Mouse (Mus musculus): ENCODE results near the gene Olfr670. TPM values are rescaled to one million over a fixed set of nuclear protein-coding genes. Genes with fewer than 3 reads are reported as not detected.
"Not testable (repeated sequence)": the region's sequence is repeated elsewhere in the genome, so short reads cannot be mapped to it uniquely, and the experiment has no call there.

Gene Olfr670
- polyA plus RNA-seq (2014; fragmentation: Nextera tagmentation; extraction: Ambion mirVana) = not detected in 2 replicates

GRCm38 (mm10) chr7:104962520-104962919 is at the start of gene Olfr670:
Gene Olfr670 (minus strand): TSS chr7:104962620.
- Histone ChIP-seq H3K27me3 (ENCODE audit: control insufficient read depth, insufficient read depth, low read length) (no peaks in the 10 kb centered on the region), H3K4me3 (ENCODE audit: low read depth, low read length) (no peak within 1 kb of the TSS), H3K4me1 (ENCODE audit: control insufficient read depth, insufficient read depth, low read length) (no peaks in the 10 kb centered on the region), H3K27ac (ENCODE audit: low read depth, low read length) (no peak within 1 kb of the TSS), H3K9me3 (replicated peaks; ENCODE audit: control insufficient read depth, low read length) (no peaks in the 10 kb centered on the region), H3K36me3 (ENCODE audit: control insufficient read depth, insufficient read depth, low read length) (no peaks in the 10 kb centered on the region), H3K9ac (ENCODE audit: low read depth, low read length) (no peak within 1 kb of the TSS), H3K4me2 (no peak within 1 kb of the TSS)
- 39% methylated on average over 1 of the region's 1 CpGs for WGBS (ENCODE audit: insufficient replicate concordance)
- ATAC-seq (replicated peaks; ENCODE audit: insufficient number of reproducible peaks, low FRiP score, low TSS enrichment) = no peak

DNA sequence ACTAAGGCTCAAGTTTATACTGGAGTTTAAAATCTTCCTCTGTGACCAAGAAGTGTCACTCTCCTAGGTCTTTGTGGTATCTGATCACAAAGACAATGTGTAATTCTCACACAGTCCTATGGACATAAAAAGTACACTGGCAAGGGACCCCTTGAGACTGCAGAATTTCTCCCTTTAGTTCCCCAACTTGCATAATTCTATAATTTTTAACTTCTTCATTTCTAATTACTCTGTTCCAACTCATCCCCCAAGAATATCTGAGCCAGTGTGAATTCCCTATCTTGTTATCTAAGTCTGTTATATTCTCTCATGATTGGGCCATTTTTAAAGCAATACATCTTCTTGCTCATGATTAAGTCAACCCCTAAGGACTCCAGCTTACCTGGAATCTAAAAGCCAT is 39.5 kb upstream of the Olfr670 start, which contains the start of gene Olfr672:
Gene Olfr672, minus strand, starts transcription at position 101 of the 400 bp plus-strand sequence.
- no peaks in the 10 kb centered on the region for H3K9me3 ChIP-seq (replicated peaks; ENCODE audit: control insufficient read depth, low read length)
- no peak within 1 kb of the TSS for H3K4me3 ChIP-seq (ENCODE audit: low read depth, low read length)
- H3K4me1 ChIP-seq (ENCODE audit: control insufficient read depth, insufficient read depth, low read length) = no peaks in the 10 kb centered on the region
- H3K4me2 ChIP-seq = no peak within 1 kb of the TSS
- H3K27ac ChIP-seq (ENCODE audit: low read depth, low read length) = no peak within 1 kb of the TSS
- H3K36me3 ChIP-seq (ENCODE audit: control insufficient read depth, insufficient read depth, low read length) = no peaks in the 10 kb centered on the region
- H3K27me3 ChIP-seq (ENCODE audit: control insufficient read depth, insufficient read depth, low read length) = no peaks in the 10 kb centered on the region
- ATAC-seq (replicated peaks; ENCODE audit: insufficient number of reproducible peaks, low FRiP score, low TSS enrichment) = no peak
- H3K9ac ChIP-seq (ENCODE audit: low read depth, low read length) = no peak within 1 kb of the TSS

GRCm38 (mm10) chr7:104979026-104979425 is 16.6 kb upstream of the Olfr670 start, which contains the start of gene Olfr671:
Gene Olfr671 (minus strand): TSS chr7:104979126.
- ATAC-seq (replicated peaks; ENCODE audit: insufficient number of reproducible peaks, low FRiP score, low TSS enrichment) = no peak
- no peak within 1 kb of the TSS for H3K9ac ChIP-seq (ENCODE audit: low read depth, low read length)
- no peak within 1 kb of the TSS for H3K4me2 ChIP-seq
- no peaks in the 10 kb centered on the region for H3K36me3 ChIP-seq (ENCODE audit: control insufficient read depth, insufficient read depth, low read length)
- no peaks in the 10 kb centered on the region for H3K4me1 ChIP-seq (ENCODE audit: control insufficient read depth, insufficient read depth, low read length)
- 60% methylated on average over 1 of the region's 1 CpGs for WGBS (ENCODE audit: insufficient replicate concordance)
- no peak within 1 kb of the TSS for H3K27ac ChIP-seq (ENCODE audit: low read depth, low read length)
- no peaks in the 10 kb centered on the region for H3K27me3 ChIP-seq (ENCODE audit: control insufficient read depth, insufficient read depth, low read length)
- no peak within 1 kb of the TSS for H3K4me3 ChIP-seq (ENCODE audit: low read depth, low read length)
- H3K9me3 ChIP-seq (replicated peaks; ENCODE audit: control insufficient read depth, low read length) = no peaks in the 10 kb centered on the region

DNA sequence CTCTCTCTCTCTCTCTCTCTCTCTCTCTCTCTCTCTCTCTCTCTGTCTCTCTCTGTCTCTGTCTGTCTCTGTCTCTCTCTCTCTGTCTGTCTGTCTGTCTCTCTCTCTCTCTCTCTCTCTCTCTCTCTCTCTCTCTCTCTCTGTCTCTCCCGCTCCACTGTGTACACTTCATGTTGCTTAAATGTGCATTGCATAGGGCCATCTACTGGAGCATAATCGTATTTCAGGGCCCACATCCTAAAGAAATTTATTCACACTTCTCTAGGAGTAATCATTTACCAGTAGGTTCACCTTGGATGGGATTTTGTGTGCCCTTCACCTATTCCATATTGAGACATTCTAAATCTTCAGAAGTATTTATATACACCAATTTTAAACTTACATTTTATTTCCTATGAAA is 10.1 kb upstream of the Olfr670 start:
- 69% methylated on average over 2 of the region's 2 CpGs for WGBS (ENCODE audit: insufficient replicate concordance)
- not testable (repeated sequence) for H3K4me3 ChIP-seq (ENCODE audit: low read depth, low read length); H3K27ac ChIP-seq (ENCODE audit: low read depth, low read length); H3K4me1 ChIP-seq (ENCODE audit: control insufficient read depth, insufficient read depth, low read length); H3K36me3 ChIP-seq (ENCODE audit: control insufficient read depth, insufficient read depth, low read length); ATAC-seq (replicated peaks; ENCODE audit: insufficient number of reproducible peaks, low FRiP score, low TSS enrichment); H3K4me2 ChIP-seq; H3K9ac ChIP-seq (ENCODE audit: low read depth, low read length); H3K9me3 ChIP-seq (replicated peaks; ENCODE audit: control insufficient read depth, low read length); H3K27me3 ChIP-seq (ENCODE audit: control insufficient read depth, insufficient read depth, low read length)

- ATAC-seq (replicated peaks; ENCODE audit: insufficient number of reproducible peaks, low FRiP score, low TSS enrichment); H3K27ac ChIP-seq (ENCODE audit: low read depth, low read length); H3K4me2 ChIP-seq; H3K4me1 ChIP-seq (ENCODE audit: control insufficient read depth, insufficient read depth, low read length); H3K9me3 ChIP-seq (replicated peaks; ENCODE audit: control insufficient read depth, low read length); H3K27me3 ChIP-seq (ENCODE audit: control insufficient read depth, insufficient read depth, low read length); H3K4me3 ChIP-seq (ENCODE audit: low read depth, low read length); H3K36me3 ChIP-seq (ENCODE audit: control insufficient read depth, insufficient read depth, low read length); H3K9ac ChIP-seq (ENCODE audit: low read depth, low read length): not testable (repeated sequence)
- 85% methylated on average over 16 of the region's 16 CpGs for WGBS (ENCODE audit: insufficient replicate concordance)
These were observed 12.2 kb downstream of the Olfr670 start for GRCm38 (mm10) chr7:104950234-104950633.

DNA sequence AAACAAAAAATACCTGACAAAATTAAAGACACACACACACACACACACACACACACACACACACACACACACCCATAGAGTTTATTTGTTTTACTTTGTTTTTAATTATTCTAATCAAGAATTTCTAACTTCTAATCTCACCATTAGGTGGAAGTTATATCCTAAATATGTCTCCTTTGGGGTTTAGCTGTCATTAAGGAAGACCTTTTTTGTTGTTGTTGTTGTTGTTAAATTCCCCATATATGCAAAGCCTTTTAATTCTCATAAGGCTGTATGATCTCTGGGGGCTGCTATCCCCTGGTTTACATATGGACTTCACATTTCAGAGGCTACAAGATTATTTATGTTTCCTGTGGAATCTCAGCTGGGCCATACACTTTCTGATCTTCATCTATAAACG is 28.5 kb downstream of the Olfr670 start, which contains the start of gene Olfr669:
Gene Olfr669, plus strand, starts transcription at position 301 of the 400 bp plus-strand sequence.
- Histone ChIP-seq H3K27ac (ENCODE audit: low read depth, low read length) (no peak within 1 kb of the TSS), H3K4me2 (no peak within 1 kb of the TSS), H3K4me3 (ENCODE audit: low read depth, low read length) (no peak within 1 kb of the TSS), H3K9me3 (replicated peaks; ENCODE audit: control insufficient read depth, low read length) (no peaks in the 10 kb centered on the region), H3K9ac (ENCODE audit: low read depth, low read length) (no peak within 1 kb of the TSS), H3K4me1 (ENCODE audit: control insufficient read depth, insufficient read depth, low read length) (no peaks in the 10 kb centered on the region), H3K36me3 (ENCODE audit: control insufficient read depth, insufficient read depth, low read length) (no peaks in the 10 kb centered on the region), H3K27me3 (ENCODE audit: control insufficient read depth, insufficient read depth, low read length) (no peaks in the 10 kb centered on the region)
- 76% methylated on average over 1 of the region's 1 CpGs for WGBS (ENCODE audit: insufficient replicate concordance)
- no peak for ATAC-seq (replicated peaks; ENCODE audit: insufficient number of reproducible peaks, low FRiP score, low TSS enrichment)

- ATAC-seq (replicated peaks; ENCODE audit: insufficient number of reproducible peaks, low FRiP score, low TSS enrichment) = no peak
- H3K36me3 ChIP-seq (ENCODE audit: control insufficient read depth, insufficient read depth, low read length) = no peaks in the 10 kb centered on the region
- WGBS (ENCODE audit: insufficient replicate concordance) = 63% methylated on average over 1 of the region's 1 CpGs
- no peak within 1 kb of the TSS for H3K4me2 ChIP-seq
- no peak within 1 kb of the TSS for H3K9ac ChIP-seq (ENCODE audit: low read depth, low read length)
- no peaks in the 10 kb centered on the region for H3K27me3 ChIP-seq (ENCODE audit: control insufficient read depth, insufficient read depth, low read length)
- no peak within 1 kb of the TSS for H3K27ac ChIP-seq (ENCODE audit: low read depth, low read length)
- H3K9me3 ChIP-seq (replicated peaks; ENCODE audit: control insufficient read depth, low read length) = no peaks in the 10 kb centered on the region
- no peak within 1 kb of the TSS for H3K4me3 ChIP-seq (ENCODE audit: low read depth, low read length)
- no peaks in the 10 kb centered on the region for H3K4me1 ChIP-seq (ENCODE audit: control insufficient read depth, insufficient read depth, low read length)
These were observed 34.5 kb downstream of the Olfr670 start, which contains the start of gene Olfr668 for GRCm38 (mm10) chr7:104927957-104928356. Gene Olfr668 (minus strand): TSS chr7:104928057.

- Histone ChIP-seq H3K27me3 (ENCODE audit: control insufficient read depth, insufficient read depth, low read length) (no peaks in the 10 kb centered on the region), H3K9me3 (replicated peaks; ENCODE audit: control insufficient read depth, low read length) (no peaks in the 10 kb centered on the region), H3K4me1 (ENCODE audit: control insufficient read depth, insufficient read depth, low read length) (no peaks in the 10 kb centered on the region), H3K9ac (ENCODE audit: low read depth, low read length) (no peak within 1 kb of the TSS), H3K27ac (ENCODE audit: low read depth, low read length) (no peak within 1 kb of the TSS), H3K4me3 (ENCODE audit: low read depth, low read length) (no peak within 1 kb of the TSS), H3K36me3 (ENCODE audit: control insufficient read depth, insufficient read depth, low read length) (no peaks in the 10 kb centered on the region), H3K4me2 (no peak within 1 kb of the TSS)
- no peak for ATAC-seq (replicated peaks; ENCODE audit: insufficient number of reproducible peaks, low FRiP score, low TSS enrichment)
- 79% methylated on average over 1 of the region's 1 CpGs for WGBS (ENCODE audit: insufficient replicate concordance)
These were observed 41.0 kb downstream of the Olfr670 start, which contains the start of gene Olfr667 for GRCm38 (mm10) chr7:104921382-104921781. Gene Olfr667 (minus strand): TSS chr7:104921482.

Data from heart, embryonic 11.5 days (tissue).